Mouse (Mus musculus) thymus, postnatal 0 days (tissue): ENCODE measurements around the gene Eid2. TPM values are rescaled to one million over a fixed set of nuclear protein-coding genes. Genes with fewer than 3 reads are reported as not detected.
A peak's percentile ranks its signal among the peaks of the same experiment; 100 is the strongest.
"Not testable (repeated sequence)": the region's sequence is repeated elsewhere in the genome, so short reads cannot be mapped to it uniquely, and the experiment has no call there.

Experiments
- DNase-seq: peaks from one replicate; pipeline ENCODE4 v3.0.0-alpha.2; 2015; ENCODE audit warnings: low spot score
- polyA plus RNA-seq: library from polyadenylated mRNA; unstranded; fragments of >200 nt; fragmentation: Nextera tagmentation; extraction: Ambion mirVana; gene quantifications from 2 replicates; pipeline ENCODE4 v1.2.1, GENCODE M21; 2015

Gene Eid2
- 3.6 TPM in 2 replicates for polyA plus RNA-seq

DNA sequence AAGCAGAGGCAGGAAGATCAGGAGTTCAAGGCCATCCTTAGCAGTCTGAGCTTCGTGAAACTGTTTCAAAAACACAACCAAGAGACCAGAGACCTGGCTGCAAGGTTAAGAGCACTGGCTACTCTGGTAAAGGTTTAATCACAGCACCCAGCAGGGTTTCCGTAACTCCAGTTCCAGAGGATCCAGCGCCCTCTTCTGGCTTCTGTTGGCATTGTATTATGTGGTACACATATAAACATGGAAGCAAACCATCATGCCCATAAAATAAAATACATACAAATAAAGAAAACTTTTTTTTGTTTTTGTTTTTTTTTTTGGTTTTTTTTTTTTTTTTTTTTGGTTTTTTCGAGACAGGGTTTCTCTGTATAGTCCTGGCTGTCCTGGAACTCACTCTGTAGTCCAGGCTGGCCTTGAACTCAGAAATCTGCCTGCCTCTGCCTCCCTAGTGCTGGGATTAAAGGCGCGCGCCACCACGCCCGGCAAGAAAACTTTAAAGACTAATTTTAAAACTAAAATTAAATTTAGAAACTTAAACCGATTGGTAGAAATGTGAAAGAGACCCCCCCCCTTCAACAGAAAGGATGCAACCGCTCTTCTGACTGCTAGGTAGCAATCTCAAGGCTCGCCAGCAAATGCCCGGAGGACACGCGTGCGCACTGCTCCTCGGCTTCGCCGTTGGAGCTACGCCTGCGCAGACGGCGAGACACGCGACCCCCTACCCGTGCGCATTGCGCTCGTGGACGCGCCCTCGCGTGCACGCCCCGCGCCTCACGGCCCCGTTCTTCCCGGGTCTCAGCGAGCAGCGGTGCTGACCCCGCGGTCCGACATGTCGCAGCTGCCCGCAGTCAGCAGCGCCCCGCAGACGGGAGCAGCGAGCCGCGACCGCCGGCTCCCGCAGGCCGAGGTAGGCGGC, at the start of gene Eid2:
Gene Eid2, plus strand, starts transcription at position 753 of the 913 bp plus-strand sequence.
- DNase-seq = peak; percentile 67

DNA sequence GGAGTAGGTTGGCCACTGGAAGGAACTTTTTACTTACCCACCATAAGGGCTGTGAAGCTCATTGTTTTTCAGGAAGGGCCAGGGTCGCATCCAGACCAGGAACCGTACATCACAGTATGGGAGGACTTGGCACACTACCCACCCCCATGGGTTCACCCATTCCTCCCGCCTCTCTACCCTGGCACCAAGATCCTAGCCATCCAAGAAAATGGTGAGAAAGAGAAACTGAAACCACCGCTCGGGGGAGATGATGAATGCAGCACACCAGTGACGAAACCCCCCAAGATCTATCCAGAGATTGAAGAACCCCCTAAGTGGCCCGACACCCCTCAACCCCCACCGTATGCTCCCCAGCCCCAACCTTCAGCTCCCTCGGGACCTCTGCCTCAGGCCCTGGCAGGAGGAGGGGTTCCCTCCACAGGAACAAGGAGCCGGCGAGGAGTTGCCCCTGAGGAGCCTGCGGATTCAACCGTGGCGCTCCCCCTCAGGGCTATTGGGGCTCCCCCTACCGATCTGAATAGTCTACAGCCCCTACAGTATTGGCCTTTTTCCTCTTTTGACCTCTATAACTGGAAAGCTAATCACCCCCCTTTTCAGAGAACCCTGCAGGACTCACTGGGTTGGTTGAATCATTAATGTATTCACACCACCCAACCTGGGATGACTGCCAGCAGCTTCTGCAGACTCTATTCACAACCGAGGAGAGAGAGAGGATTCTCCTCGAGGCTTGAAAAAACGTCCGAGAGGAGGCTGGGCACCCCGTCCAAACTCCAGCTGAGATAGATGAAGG, 48.5 kb upstream of the Eid2 start:
- DNase-seq = not testable (repeated sequence)

DNA sequence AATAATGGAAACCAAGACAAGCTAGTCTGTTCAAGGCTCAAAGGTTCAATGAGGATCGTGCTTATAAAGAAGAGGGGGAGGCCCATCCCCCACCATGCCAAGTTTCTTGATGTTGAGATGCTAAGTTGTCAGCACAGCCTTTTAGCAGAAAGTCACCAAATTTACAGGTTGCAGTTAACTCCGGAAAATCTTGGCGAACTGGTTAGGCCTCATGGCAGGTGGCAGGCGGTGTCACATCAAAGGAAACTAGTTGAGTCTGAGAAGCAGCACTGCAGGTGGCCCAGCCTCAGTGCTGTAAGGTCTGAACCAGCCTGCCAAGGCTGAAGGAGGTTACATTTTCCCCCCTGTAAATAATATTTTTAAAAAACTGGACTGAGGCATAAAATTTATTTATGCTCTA, 40.8 kb upstream of the Eid2 start:
- peak; percentile 51 for DNase-seq

GRCm38 (mm10) chr7:28227421-28227820, 40.3 kb upstream of the Eid2 start:
- not testable (repeated sequence) for DNase-seq

DNA sequence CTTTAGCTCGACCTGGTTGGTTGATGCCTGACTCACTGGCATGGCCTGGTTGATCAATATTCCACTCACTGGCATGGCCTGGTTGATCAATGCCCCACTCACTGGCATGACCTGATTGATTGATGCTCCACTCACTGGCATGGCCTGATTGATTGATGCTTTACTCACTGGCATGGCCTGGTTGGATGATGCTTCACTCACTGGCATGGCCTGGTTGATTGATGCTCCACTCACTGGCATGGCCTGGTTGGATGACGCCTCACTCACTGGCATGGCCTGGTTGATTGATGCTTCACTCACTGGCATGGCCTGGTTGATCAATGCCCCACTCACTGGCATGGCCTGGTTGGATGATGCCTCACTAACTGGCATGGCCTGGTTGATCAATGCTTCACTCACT, 23.7 kb upstream of the Eid2 start:
- not testable (repeated sequence) for DNase-seq

- DNase-seq = no peak
Observed at GRCm38 (mm10) chr7:28248957-28249356, 18.7 kb upstream of the Eid2 start.

- DNase-seq = no peak
Observed at GRCm38 (mm10) chr7:28251976-28252375, 15.7 kb upstream of the Eid2 start.

DNA sequence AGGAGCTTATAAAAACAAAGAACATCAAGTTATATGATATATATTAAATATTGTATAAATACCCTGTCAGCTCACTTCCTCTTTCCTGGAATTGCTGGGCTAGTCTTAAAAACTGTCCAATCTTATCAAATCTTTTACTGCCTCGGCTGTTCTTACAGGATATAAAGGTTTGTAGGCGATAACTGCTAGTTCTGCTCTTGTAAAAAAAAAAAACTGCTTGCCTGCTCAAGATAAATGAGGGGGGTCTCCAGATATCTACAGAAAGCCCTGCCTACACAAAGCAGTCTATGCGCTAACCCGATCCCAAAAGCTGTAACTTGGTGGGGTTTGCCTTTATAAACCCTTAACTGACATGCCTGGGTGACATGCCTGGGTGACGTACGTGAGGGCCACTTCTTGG, 13.1 kb upstream of the Eid2 start:
- no peak for DNase-seq

DNA sequence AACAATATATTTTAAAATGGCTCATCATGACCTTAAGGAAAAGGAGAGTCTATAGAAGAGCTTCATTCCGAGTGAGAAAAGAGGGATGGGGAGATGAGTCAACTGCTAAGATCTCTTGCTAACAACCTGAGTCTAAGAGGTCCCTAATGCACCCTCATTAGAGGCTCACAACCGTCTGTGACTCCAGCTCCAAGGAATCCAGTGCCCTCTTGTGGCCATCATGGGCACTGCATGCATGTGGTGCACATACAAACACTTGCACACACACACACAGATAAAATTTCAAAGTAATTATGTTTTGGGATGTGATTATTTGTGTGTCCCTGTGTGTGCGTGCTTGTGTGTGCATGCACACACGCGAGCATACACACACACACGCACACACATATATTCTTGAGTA, 12.2 kb upstream of the Eid2 start:
- DNase-seq = peak; percentile 16

DNA sequence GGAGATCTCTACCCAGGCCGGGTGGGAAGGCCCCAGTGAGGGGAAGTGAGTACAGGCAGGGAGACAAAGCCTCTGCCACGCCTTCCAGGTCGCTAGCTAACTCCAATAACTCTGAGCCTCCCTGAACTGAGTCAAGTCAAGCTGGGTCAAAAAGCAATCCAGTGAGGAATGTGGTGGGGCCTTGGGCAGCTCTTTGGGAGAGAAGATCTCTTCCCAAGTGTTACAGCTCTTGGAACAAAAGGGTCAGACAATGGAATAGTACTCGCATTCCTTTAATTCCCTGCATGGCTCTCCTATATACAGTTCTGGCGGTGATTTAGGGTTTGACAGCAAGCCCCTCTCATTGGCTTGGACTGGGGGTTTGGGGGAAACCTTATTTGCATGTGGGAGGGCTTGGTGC, 4.8 kb upstream of the Eid2 start:
- no peak for DNase-seq

DNA sequence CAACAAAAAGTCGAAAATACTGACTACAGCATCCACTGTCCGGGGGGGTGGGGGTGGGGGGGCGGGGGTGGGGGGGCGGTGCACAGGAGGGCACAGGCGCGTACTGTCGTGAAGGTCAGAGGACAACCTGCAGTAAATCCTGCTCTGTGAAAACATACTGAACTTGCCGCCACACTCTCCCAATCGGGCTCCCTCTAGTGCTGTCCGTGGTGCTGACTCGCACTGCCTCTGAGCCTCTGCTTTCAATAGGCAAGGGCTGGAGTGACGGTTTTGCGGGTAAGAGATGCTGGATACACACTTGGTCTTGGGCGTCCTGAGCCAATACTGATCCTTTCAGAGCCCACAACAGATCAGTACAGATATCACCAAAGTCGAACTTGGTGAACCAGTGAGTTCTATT, 3.9 kb upstream of the Eid2 start:
- DNase-seq = peak; percentile 71

DNA sequence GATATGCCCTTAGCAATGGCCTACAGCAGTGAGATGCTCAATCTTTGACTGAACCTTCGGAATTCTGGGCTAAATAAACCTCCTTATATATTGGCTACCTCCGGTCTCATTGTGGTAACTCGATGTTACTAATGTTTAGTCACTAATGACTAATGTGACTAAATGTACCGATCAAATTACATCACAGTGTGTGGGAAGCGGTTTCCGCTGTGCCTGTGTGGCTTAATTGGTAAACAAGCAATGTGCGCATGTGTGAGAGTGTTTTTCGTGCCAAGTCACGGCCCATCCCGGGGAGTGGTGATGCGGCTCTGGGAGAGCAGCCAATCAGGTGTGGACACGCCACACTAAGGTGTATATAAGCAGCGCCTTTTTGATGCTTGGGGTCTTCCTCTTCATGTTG, 2.3 kb upstream of the Eid2 start:
- no peak for DNase-seq

DNA sequence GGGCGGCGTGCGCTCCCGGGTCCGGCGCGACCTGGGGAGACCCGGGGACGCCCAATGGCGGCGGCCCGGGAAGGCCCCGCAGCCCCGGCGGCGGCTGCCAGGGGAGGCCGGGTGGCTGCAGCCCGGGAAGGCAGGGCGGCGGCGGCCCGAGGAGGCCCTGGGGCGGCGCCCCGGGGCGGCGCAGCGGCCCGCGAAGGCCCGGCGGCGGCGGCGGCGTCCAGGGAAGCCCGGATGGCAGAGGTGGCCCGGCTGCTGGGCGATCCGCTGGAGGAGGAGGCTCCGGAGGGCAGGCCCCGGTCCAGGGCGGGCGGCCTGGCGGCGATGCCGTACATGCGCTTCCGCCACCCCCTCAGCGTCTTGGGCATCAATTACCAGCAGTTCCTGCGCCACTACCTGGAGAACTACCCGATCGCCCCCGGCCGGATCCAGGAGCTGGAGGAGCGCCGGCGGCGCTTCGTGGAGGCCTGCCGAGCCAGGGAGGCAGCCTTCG, 406 bp downstream of the Eid2 start:
- no peak for DNase-seq

GRCm38 (mm10) chr7:28268576-28268975, 895 bp downstream of the Eid2 start:
- DNase-seq = no peak

- DNase-seq = no peak
Observed at GRCm38 (mm10) chr7:28269355-28269754, 1.7 kb downstream of the Eid2 start.

DNA sequence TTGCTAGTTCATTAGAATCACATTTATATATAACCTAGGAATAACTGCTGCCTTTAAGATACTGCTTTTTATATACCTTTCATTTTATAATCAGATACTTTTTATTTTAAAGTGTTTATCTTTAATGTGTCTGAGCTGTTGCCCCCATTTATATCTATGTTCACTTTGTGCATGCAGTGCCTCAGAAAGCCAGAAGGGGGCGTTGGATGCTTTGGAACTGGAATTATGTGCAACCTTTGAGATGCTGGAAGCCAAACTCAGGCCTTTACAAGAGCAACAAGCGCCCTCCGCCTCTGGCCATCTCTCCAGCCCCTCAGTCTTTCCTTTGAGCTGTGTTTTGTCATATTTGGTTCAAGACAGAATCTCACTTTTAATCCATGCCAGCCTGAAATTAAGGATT, 4.1 kb downstream of the Eid2 start:
- DNase-seq = no peak

DNA sequence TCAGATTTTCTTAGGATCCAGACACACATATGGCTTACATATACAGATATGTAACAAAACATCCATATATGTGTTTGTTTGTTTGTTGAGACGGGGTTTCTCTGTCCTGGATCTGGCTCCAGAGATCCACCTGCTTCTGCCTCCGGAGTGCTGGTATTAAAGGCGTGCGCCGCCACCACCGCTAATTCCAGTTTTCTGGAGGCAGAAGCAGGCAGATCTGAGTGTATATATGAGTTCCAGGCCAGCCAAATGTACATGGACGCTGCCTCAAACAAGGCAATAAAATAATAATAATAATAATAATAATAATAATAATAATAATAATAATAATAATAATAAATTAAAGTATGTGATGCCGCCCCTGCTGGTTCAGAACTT, 9.5 kb downstream of the Eid2 start:
- DNase-seq = no peak

DNA sequence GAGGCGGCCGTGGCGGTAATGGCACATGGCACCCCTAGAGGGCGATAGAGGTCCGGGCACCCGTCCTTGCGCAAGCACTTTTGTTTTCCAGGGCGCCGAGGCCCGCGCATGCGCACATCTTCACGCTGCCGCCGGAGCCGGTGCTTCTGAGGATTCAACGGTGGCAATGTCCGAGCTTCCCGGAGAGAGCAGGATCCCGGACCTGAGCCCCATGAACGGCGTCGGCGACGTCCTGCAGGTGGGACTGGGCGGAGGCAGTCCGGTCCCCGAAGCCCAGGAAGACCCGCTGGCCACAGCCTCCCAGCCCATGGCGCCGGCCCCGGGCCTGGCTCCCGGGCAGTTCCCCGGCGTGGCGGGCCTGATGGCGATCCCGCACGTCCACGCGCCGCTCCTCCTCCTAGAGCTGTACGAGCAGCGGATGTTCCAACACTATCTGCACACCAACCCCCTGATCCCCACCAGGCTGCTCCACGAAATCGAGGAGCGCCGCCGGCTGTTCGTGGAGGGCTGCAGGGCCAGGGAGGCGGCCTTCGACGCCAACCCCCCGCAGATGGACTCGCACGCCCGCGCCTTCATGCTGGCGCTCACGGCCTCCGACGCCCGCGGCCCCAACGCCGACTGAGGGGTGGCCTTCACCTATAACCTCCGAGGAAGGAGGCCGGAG, 10.1 kb downstream of the Eid2 start, which contains the start of gene Eid2b:
Gene Eid2b, plus strand, starts transcription at position 125 of the 664 bp plus-strand sequence.
- peak; percentile 93 for DNase-seq

DNA sequence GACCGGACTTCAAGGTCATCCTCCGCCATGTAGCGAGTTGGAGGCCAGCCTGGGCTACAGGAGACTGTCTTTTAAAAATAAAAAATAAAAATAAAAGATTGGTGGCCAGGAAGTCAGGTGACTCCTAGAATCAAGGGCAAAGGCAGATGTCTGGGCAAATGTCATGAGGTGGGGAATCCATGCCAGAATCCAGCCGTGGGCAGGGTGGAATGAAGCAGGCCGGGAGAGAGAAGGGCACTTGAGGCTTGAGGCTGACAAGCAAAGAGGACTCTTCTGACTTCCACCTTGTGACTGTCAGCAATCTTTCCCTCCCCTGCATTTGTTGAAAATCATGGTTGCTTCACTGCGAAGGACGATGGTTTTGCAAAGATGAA, 10.6 kb downstream of the Eid2 start:
- no peak for DNase-seq

- no peak for DNase-seq
Observed at GRCm38 (mm10) chr7:28280630-28281029, 12.9 kb downstream of the Eid2 start.

- no peak for DNase-seq
Observed at GRCm38 (mm10) chr7:28290165-28290564, 22.5 kb downstream of the Eid2 start.
